Mouse (Mus musculus) ES-E14 (cell line): Measurements from ENCODE around the gene Pde6d. TPM values are rescaled to one million over a fixed set of nuclear protein-coding genes. Genes with fewer than 3 reads are reported as not detected.

Experiments
- DNase-seq: peaks from one replicate; pipeline ENCODE4 v3.0.0-alpha.2; 2013; ENCODE audit warnings: low read depth, low spot score
- H3K27ac ChIP-seq: 2 replicates; pipeline ENCODE4 v1.5.1; 2012; ENCODE audit warnings: low read depth, mild to moderate bottlenecking, low read length, moderate library complexity, mixed read lengths; ENCODE audit not compliant: poor library complexity, insufficient read depth, severe bottlenecking
- H3K36me3 ChIP-seq: 2 replicates; pipeline ENCODE4 v1.6.1; 2012; ENCODE audit warnings: mild to moderate bottlenecking, low read length, moderate library complexity, mixed read lengths; ENCODE audit not compliant: control insufficient read depth, poor library complexity, insufficient read depth, severe bottlenecking
- H3K4me1 ChIP-seq, 2 experiments: fragments of 150-350 bp in 1 of 2; sonication (generic) in 1 of 2; 2 replicates each; pipeline ENCODE4 v1.6.1; 2012; ENCODE audit warnings: low read length in 2 of 2, mild to moderate bottlenecking in 1 of 2, mixed read lengths in 1 of 2; ENCODE audit not compliant: control insufficient read depth in 2 of 2, insufficient read depth in 2 of 2, poor library complexity in 1 of 2
- H3K4me3 ChIP-seq, 2 experiments: fragments of 150-350 bp in 1 of 2; sonication (generic) in 1 of 2; 2 replicates each; pipeline ENCODE4 v1.5.1; 2012; ENCODE audit warnings: low read length in 2 of 2, low read depth in 1 of 2, mild to moderate bottlenecking in 1 of 2, mixed read lengths in 1 of 2; ENCODE audit not compliant: insufficient read depth in 1 of 2, poor library complexity in 1 of 2, severe bottlenecking in 1 of 2
- H3K9ac ChIP-seq: 2 replicates; pipeline ENCODE4 v1.6.1; 2012; ENCODE audit warnings: low read depth, mild to moderate bottlenecking, low read length, mixed read lengths; ENCODE audit not compliant: poor library complexity, insufficient read depth, severe bottlenecking
- H3K9me3 ChIP-seq: fragments of 150-350 bp; sonication (generic); 2 replicates; pipeline ENCODE4 v1.6.1; 2012; ENCODE audit warnings: low read depth, mild to moderate bottlenecking, low read length; ENCODE audit not compliant: control insufficient read depth, insufficient read depth
- CHD2 ChIP-seq: IDR thresholded peaks from 2 replicates; pipeline ENCODE4 v1.6.1; 2014; ENCODE audit warnings: mild to moderate bottlenecking, low read depth, low read length, inconsistent platforms
- HCFC1 ChIP-seq: IDR thresholded peaks from 2 replicates; pipeline ENCODE4 v1.6.1; 2012; ENCODE audit warnings: low read length, inconsistent platforms, borderline replicate concordance; ENCODE audit not compliant: insufficient read depth
- MAFK ChIP-seq: IDR thresholded peaks from 2 replicates; pipeline ENCODE4 v1.6.1; 2014; ENCODE audit warnings: mild to moderate bottlenecking, low read depth, low read length, inconsistent platforms; ENCODE audit not compliant: insufficient read depth
- ZC3H11A ChIP-seq: IDR thresholded peaks from 2 replicates; pipeline ENCODE4 v1.6.1; 2012; ENCODE audit warnings: low read depth, mild to moderate bottlenecking, inconsistent platforms, low read length, borderline replicate concordance
- ZNF384 ChIP-seq: IDR thresholded peaks from 2 replicates; pipeline ENCODE4 v1.6.1; 2012; ENCODE audit warnings: low read depth, low read length, inconsistent platforms
- in situ Hi-C, 2 experiments: fragments of 600-800 bp; cut with MboI; formaldehyde crosslinking; loops; one replicate each; pipeline ENCODE4 v1.15.1; 2025; ENCODE audit warnings: low sequenced_read_pairs in 2 of 2, inconsistent platforms in 1 of 2; ENCODE audit not compliant: unreplicated experiment in 2 of 2
- total RNA-seq: library from RNA; depleted of rRNA; stranded (reverse); fragments of 300-350 nt; gene quantifications from 2 replicates; pipeline ENCODE4 v1.2.3, GENCODE M21; 2012

Pde6d gene
- total RNA-seq, 1 experiment = 9.2 TPM

DNA sequence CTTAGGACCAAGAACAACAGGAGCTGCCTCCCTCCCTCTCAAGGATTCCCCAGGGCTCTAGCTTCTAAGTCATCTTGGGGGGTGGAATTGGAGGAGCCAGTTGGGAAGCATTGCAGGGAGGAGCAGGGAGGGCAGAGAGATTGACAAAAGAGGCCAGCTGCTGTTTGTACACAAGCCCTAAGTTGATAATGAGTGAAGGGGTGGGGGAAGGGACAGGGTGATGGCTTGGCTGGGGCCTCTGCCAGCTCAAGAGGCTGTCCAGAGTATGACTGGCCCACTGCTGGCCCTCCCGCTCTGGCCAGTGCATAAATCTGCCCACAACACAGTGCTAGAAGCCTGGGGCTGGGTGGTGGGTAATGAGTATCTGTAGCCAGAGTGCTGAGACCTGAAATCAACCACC is 77.0 kb downstream of the Pde6d start:
- in situ Hi-C loops = no loop called here
- H3K9me3 ChIP-seq = no peaks in the 10 kb centered on the region
- H3K4me1 ChIP-seq = peaks cover 6 to 43% of the 10 kb centered on the region in 2 experiments; a peak in 3 of 4 replicates
- H3K9ac ChIP-seq = peak overlapping the region; percentile 81
- TF ChIP-seq ZC3H11A (no peak), CHD2 (no peak), HCFC1 (no peak), MAFK (no peak), ZNF384 (no peak)
- no peaks in the 10 kb centered on the region for H3K36me3 ChIP-seq
- H3K27ac ChIP-seq = peak overlapping the region; percentile 94; the same call in 1 of the 2 replicates
- DNase-seq = no peak
- peak overlapping the region; percentile 45 to 73 for H3K4me3 ChIP-seq

DNA sequence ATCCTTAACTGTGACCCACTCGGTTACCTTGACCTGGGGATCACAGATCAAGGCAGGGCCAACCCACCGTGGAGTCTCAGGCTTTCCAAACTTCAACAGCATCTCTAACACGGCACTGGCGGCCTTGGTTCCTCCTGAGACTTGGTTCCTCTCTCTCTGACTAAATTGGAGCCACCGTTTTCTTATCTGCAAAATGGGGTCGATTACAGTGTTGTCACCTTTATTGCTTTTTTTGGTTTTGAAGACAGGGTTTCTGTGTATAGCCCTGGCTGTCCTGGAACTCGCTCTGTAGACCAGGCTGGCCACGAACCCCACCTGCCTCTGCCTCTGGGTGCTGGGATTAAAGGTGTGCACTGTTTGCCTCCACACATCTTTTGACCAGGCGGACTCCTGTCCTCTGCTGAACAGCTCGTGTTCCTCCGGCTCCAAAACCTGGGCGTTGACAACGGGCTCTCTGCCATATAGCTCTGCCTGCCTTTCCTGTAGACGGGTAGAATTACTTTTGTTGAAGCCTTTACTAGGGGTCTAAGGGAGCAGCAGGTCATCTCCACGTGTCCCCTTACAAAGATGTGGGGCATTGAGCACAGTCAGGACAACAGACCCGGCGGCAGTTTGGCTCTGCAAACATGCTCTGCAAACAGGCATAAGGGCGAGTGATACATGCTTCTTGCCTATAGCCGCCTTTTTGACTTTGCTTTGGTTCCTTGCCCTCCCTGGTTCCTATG is 77.6 kb downstream of the Pde6d start:
- H3K9ac ChIP-seq = peak overlapping the region; percentile 81
- no peaks in the 10 kb centered on the region for H3K36me3 ChIP-seq
- in situ Hi-C loops = no loop called here
- H3K4me3 ChIP-seq = peak overlapping the region; percentile 45 to 73
- peak overlapping the region; percentile 94 for H3K27ac ChIP-seq
- no peak for TF ChIP-seq HCFC1
- no peak for TF ChIP-seq ZNF384
- no peak for TF ChIP-seq CHD2
- TF ChIP-seq MAFK = no peak
- no peak for TF ChIP-seq ZC3H11A
- no peak for DNase-seq
- no peaks in the 10 kb centered on the region for H3K9me3 ChIP-seq
- peaks cover 6 to 42% of the 10 kb centered on the region in 2 experiments; a peak in 3 of 4 replicates for H3K4me1 ChIP-seq

DNA sequence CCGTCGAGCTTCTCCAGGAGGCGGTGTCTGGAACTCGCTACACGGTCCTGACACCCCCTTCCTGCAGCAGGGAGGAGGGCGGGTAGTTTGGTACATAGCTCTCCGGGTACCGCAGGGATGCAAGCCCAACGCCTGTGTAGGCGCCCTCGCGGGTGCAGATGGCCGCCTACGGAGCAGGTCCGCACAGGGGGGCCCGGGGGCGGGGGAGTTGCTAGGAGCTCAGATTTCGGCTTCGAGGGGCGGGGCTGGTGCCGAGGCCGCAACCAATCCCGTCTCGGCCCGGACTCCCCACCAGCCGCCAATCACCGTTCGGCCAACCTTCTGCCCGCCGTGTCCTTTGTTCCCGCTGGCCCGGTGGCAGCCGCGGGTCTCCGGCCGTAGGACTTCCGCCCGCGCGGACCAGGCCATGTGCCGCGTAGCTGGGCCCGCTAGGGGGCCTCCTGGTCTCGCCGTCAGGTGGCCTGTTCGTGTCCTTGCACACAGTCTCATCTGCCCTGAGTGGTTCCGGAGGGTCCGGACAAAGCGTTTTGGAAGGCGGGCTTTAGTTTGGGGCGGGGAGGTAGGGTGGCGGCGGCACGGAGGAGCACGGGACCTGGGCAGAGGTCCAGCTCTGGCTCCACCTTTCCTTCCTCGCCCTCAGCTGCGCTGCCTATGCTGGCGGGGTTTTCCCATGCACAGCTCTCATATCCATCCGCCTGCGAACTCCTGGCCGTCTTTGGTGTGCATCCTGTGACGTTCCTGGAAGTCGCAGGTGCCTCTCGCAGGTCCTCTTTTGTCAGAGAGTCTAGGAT is 78.3 kb downstream of the Pde6d start:
- H3K9me3 ChIP-seq = no peaks in the 10 kb centered on the region
- H3K4me3 ChIP-seq = peak overlapping the region; percentile 45 to 73
- peaks cover 8 to 38% of the 10 kb centered on the region in 2 experiments; a peak in 3 of 4 replicates for H3K4me1 ChIP-seq
- peak; percentile 86 for DNase-seq
- TF ChIP-seq ZC3H11A (no peak), HCFC1 (no peak), CHD2 (no peak), MAFK (no peak), ZNF384 (no peak)
- H3K27ac ChIP-seq = peak overlapping the region; percentile 98
- H3K36me3 ChIP-seq = no peaks in the 10 kb centered on the region
- H3K9ac ChIP-seq = peak overlapping the region; percentile 87
- in situ Hi-C loops = no loop called here

DNA sequence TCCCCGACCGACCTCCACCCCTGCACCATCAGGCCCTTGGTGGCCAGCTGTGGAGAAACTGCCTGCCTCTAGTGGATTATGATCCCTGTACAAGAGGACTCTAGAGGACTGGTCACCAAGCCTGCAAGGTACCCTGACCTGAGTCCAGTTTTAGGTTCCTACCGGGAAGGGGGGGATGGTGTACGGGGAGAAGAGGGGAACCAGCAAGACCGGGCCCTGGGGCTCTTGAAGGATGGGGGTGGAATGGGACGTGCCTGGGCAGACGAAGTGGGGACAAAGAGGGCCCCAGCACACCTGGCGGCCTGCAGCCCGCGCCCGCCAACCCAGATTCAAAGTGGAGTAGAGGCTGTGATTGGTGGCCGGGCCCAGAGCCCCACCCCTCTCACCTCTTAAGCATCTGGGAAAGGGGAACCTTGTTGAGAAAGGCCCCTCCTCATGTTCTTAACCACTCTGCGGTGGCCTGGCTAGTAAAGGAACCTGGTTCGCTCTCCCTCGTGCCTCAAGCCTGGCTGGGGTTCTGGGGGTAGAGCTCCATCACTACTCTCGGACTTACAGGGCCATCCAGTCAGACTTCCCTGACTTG is 79.2 kb downstream of the Pde6d start:
- peaks cover 8 to 36% of the 10 kb centered on the region in 2 experiments for H3K4me1 ChIP-seq
- no peak for TF ChIP-seq ZC3H11A
- TF ChIP-seq HCFC1 = no peak
- no peak for TF ChIP-seq ZNF384
- TF ChIP-seq MAFK = no peak
- no peak for TF ChIP-seq CHD2
- no peaks in the 10 kb centered on the region for H3K36me3 ChIP-seq
- no peaks in the 10 kb centered on the region for H3K9me3 ChIP-seq
- in situ Hi-C loops = no loop called here
- peak overlapping the region; percentile 98 for H3K27ac ChIP-seq
- peak overlapping the region; percentile 45 to 71 for H3K4me3 ChIP-seq
- H3K9ac ChIP-seq = peak overlapping the region; percentile 93
- DNase-seq = peak; percentile 77
